Mouse (Mus musculus): ENCODE data around the gene Ocel1. TPM values are rescaled to one million over a fixed set of nuclear protein-coding genes. Genes with fewer than 3 reads are reported as not detected.
A peak's percentile ranks its signal among the peaks of the same experiment; 100 is the strongest.

Ocel1 gene
- polyA plus RNA-seq, 1 experiment, result 79.6 TPM

GRCm38 (mm10) chr8:71367529-71368176 lies 3.4 kb upstream of the Ocel1 start:
- Histone ChIP-seq H3K4me3 (replicated peaks) (peak overlapping the region; percentile 92), H3K36me3 (replicated peaks; ENCODE audit: low read length) (peaks cover 27% of the 10 kb centered on the region), H3K9me3 (no peaks in the 10 kb centered on the region), H3K27me3 (replicated peaks) (no peaks in the 10 kb centered on the region), H3K4me1 (peaks cover 68% of the 10 kb centered on the region)
- no peak for TF ChIP-seq FLI1 (IDR thresholded peaks at IDR 0.05; ENCODE audit: low read length)
- no peak for TF ChIP-seq GATA1 (IDR thresholded peaks at IDR 0.05; ENCODE audit: borderline replicate concordance, low read length)

GRCm38 (mm10) chr8:71368366-71368765 lies 2.7 kb upstream of the Ocel1 start:
- Histone ChIP-seq H3K27me3 (replicated peaks) (no peaks in the 10 kb centered on the region), H3K9me3 (no peaks in the 10 kb centered on the region), H3K4me1 (peaks cover 68% of the 10 kb centered on the region), H3K4me3 (replicated peaks) (peak overlapping the region; percentile 92), H3K36me3 (replicated peaks; ENCODE audit: low read length) (peaks cover 29% of the 10 kb centered on the region)
- TF ChIP-seq FLI1 (IDR thresholded peaks at IDR 0.05; ENCODE audit: low read length) (no peak), GATA1 (IDR thresholded peaks at IDR 0.05; ENCODE audit: borderline replicate concordance, low read length) (no peak)

GRCm38 (mm10) chr8:71369040-71369718 lies 1.9 kb upstream of the Ocel1 start:
- no peaks in the 10 kb centered on the region for H3K9me3 ChIP-seq
- peak overlapping the region; percentile 92 for H3K4me3 ChIP-seq (replicated peaks)
- no peaks in the 10 kb centered on the region for H3K27me3 ChIP-seq (replicated peaks)
- TF ChIP-seq FLI1 (IDR thresholded peaks at IDR 0.05; ENCODE audit: low read length), result no peak
- TF ChIP-seq GATA1 (IDR thresholded peaks at IDR 0.05; ENCODE audit: borderline replicate concordance, low read length), result no peak
- peaks cover 37% of the 10 kb centered on the region for H3K36me3 ChIP-seq (replicated peaks; ENCODE audit: low read length)
- peaks cover 64% of the 10 kb centered on the region for H3K4me1 ChIP-seq

DNA sequence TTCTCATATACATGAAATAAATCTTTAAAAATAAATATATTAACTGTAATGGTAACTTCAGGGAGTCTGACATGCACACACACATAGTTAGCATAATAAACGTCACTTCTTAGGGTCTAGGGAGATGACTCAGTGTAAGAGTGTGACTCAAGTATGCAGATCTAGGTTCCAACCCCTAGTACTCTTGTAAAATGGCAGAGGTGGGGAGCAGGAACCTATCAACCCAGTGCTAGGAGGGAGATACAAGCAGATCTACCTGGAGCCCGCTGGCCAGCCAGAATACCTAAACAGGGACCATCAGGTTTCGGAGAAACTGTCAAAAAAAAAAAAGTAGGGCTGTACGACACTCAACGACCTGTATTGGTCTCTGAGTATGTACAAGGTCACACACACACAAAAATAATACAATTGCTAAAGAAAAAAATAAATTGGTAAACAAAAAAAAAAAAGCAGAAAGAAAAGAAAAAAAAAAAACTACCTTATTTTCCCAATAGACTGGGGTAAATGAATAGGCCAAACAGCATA lies 325 bp upstream of the Ocel1 start:
- H3K4me3 ChIP-seq (replicated peaks), result peak overlapping the region; percentile 97
- peaks cover 75% of the 10 kb centered on the region for H3K4me1 ChIP-seq
- TF ChIP-seq GATA1 (IDR thresholded peaks at IDR 0.05; ENCODE audit: borderline replicate concordance, low read length) (no peak), FLI1 (IDR thresholded peaks at IDR 0.05; ENCODE audit: low read length) (no peak)
- no peaks in the 10 kb centered on the region for H3K9me3 ChIP-seq
- H3K27me3 ChIP-seq (replicated peaks), result peaks cover 2% of the 10 kb centered on the region
- peaks cover 53% of the 10 kb centered on the region for H3K36me3 ChIP-seq (replicated peaks; ENCODE audit: low read length)

DNA sequence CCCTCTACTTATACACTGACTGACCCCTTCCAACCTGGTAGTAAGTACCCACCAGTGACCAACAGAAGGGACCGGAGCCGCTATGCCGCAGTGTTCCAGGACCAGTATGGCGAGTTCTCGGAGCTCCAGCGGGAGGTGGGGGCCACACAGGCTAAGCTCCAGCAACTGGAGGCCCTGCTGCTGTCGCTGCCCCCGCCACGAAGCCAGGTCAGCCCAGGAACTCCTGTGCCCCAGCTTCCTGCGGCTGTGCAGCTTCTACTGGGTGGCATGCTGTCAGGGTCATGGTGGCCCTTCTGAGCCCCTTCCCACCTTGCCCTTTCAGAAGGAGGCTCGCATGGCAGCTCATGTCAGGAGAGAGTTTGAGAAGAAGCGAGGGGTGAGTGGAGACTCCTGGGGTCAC lies 1.3 kb downstream of the Ocel1 start:
- no peak overlapping the region for H3K4me3 ChIP-seq (replicated peaks)
- H3K4me1 ChIP-seq, result peaks cover 79% of the 10 kb centered on the region
- H3K9me3 ChIP-seq, result no peaks in the 10 kb centered on the region
- H3K27me3 ChIP-seq (replicated peaks), result peaks cover 17% of the 10 kb centered on the region
- peaks cover 66% of the 10 kb centered on the region for H3K36me3 ChIP-seq (replicated peaks; ENCODE audit: low read length)
- TF ChIP-seq GATA1 (IDR thresholded peaks at IDR 0.05; ENCODE audit: borderline replicate concordance, low read length) (no peak), FLI1 (IDR thresholded peaks at IDR 0.05; ENCODE audit: low read length) (no peak)

DNA sequence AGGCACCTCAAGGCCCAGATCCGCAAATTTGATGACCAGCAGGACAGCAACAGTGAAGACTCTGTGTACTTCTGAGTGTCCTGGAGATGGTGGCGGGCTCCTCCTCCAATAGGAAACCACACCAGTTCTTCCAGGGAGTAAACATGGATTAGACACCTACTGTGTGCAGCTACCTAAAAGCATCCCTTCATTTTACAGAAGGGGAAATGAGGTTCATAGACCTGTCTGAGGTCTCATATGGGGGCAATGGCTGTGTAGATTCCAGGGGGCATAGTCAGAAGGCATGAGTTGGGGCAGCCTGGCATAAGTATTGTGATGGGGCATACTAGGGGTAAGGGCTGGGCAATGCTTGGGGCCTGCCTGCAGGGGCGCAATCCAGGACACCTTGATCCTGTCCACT lies 1.9 kb downstream of the Ocel1 start:
- Histone ChIP-seq H3K36me3 (replicated peaks; ENCODE audit: low read length) (peaks cover 71% of the 10 kb centered on the region), H3K9me3 (no peaks in the 10 kb centered on the region), H3K4me3 (replicated peaks) (no peak overlapping the region), H3K27me3 (replicated peaks) (peaks cover 21% of the 10 kb centered on the region), H3K4me1 (peaks cover 74% of the 10 kb centered on the region)
- TF ChIP-seq GATA1 (IDR thresholded peaks at IDR 0.05; ENCODE audit: borderline replicate concordance, low read length) (no peak), FLI1 (IDR thresholded peaks at IDR 0.05; ENCODE audit: low read length) (no peak)

GRCm38 (mm10) chr8:71374616-71375206 lies 3.6 kb downstream of the Ocel1 start:
- Histone ChIP-seq H3K4me3 (replicated peaks) (no peak overlapping the region), H3K36me3 (replicated peaks; ENCODE audit: low read length) (peaks cover 60% of the 10 kb centered on the region), H3K9me3 (no peaks in the 10 kb centered on the region), H3K27me3 (replicated peaks) (peaks cover 29% of the 10 kb centered on the region), H3K4me1 (peaks cover 62% of the 10 kb centered on the region)
- TF ChIP-seq FLI1 (IDR thresholded peaks at IDR 0.05; ENCODE audit: low read length), result no peak
- no peak for TF ChIP-seq GATA1 (IDR thresholded peaks at IDR 0.05; ENCODE audit: borderline replicate concordance, low read length)

- H3K36me3 ChIP-seq (replicated peaks; ENCODE audit: low read length), result peaks cover 57% of the 10 kb centered on the region
- no peaks in the 10 kb centered on the region for H3K9me3 ChIP-seq
- H3K4me1 ChIP-seq, result peaks cover 67% of the 10 kb centered on the region
- H3K4me3 ChIP-seq (replicated peaks), result peak overlapping the region; percentile 85
- TF ChIP-seq FLI1 (IDR thresholded peaks at IDR 0.05; ENCODE audit: low read length), result no peak
- no peak for TF ChIP-seq GATA1 (IDR thresholded peaks at IDR 0.05; ENCODE audit: borderline replicate concordance, low read length)
- H3K27me3 ChIP-seq (replicated peaks), result peaks cover 40% of the 10 kb centered on the region
These were observed 4.7 kb downstream of the Ocel1 start for GRCm38 (mm10) chr8:71375581-71376422.

DNA sequence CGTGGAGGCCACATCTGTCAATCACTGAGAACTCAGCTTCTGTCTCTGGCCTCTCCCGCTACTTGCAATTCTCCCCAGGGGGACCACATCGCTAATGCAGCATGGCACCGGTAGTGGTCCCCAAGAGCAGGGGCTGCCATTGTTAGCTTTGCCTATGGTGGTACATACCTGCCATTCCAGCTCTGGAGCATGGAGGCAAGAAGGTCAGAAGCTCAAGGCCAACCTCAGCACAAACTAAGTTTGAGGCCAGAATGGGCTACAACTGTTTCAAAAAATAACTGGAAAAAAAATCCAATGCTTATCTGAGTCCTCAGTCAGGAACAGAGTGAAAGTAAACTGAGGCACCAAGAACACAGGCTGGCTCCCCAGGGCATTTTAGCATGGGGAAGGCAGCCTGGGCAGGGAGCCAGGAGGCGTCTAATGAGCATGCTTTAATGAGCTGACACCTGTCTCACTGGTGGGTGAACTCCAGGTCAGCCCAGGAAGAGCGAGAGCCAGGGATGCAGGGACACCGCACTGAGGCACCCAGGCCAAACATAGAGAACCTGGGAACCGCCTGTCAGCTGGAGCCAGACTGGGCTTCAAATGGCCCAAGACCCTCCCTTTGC lies 5.4 kb downstream of the Ocel1 start:
- Histone ChIP-seq H3K4me1 (peaks cover 71% of the 10 kb centered on the region), H3K9me3 (no peaks in the 10 kb centered on the region), H3K4me3 (replicated peaks) (peak overlapping the region; percentile 85), H3K36me3 (replicated peaks; ENCODE audit: low read length) (peaks cover 57% of the 10 kb centered on the region), H3K27me3 (replicated peaks) (peaks cover 47% of the 10 kb centered on the region)
- TF ChIP-seq FLI1 (IDR thresholded peaks at IDR 0.05; ENCODE audit: low read length) (no peak), GATA1 (IDR thresholded peaks at IDR 0.05; ENCODE audit: borderline replicate concordance, low read length) (no peak)

Data from megakaryocyte, embryonic 14.5 days (primary cell).